Mouse (Mus musculus): ENCODE results near the gene Foxj3.

DNA sequence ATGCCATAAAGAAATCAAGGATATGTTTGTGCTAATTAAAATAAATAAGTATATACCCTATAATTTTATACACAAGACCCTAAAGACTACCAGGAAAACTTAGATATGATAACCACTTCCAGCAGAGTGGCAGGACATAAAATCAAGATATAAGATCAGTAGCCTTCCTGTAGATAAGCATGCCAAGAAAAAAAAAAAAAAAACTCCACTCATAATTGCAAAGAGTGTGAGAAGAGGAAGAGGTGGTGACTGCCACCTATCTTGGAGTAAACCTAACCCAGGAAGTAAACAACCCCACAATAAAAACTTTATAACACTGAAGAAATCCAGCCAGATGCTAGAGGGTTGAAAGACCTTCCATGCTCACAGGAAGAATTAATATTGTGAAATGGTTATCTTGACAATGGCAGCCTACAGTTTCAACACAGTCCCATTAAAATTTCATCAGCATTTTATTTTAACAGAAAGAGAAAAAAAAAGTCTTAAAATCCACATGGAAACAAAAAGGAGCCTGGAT is 10.4 kb upstream of the Foxj3 start:
- TF ChIP-seq GATA1 (IDR thresholded peaks at IDR 0.05; ENCODE audit: borderline replicate concordance, low read length): no peak
- no peak for TF ChIP-seq FLI1 (IDR thresholded peaks at IDR 0.05; ENCODE audit: low read length)

All from megakaryocyte, embryonic 14.5 days (primary cell).